Mouse (Mus musculus) gastrocnemius, postnatal 10 days (tissue): ENCODE data around the gene Gabrq. TPM values are rescaled to one million over a fixed set of nuclear protein-coding genes. Genes with fewer than 3 reads are reported as not detected.

Experiments used
- DNase-seq: peaks from one replicate; pipeline ENCODE4 v3.0.0; 2021; ENCODE audit warnings: mixed read lengths
- long read RNA-seq, 2 experiments: library from polyadenylated mRNA; stranded (forward); transcript quantifications; one replicate each; pipeline ENCODE4 v2.0.0; 2021
- total RNA-seq, 2 experiments: library from RNA; stranded (reverse); gene quantifications; 2 replicates each; pipeline ENCODE4 v1.2.3; 2021

Gene Gabrq
- total RNA-seq, result under 1 TPM in 1 of 2 experiments, not detected in 1; 0.12 TPM
- long read RNA-seq, experiment 1, result 0 reads
- long read RNA-seq, experiment 2, result 0 reads

- peak; percentile 19 for DNase-seq
These were observed at the start of gene Gabrq for GRCm38 (mm10) chrX:72824776-72825588. Gene Gabrq, plus strand, starts transcription at chrX:72825178.

- DNase-seq, result no peak
These were observed 36.0 kb upstream of the Gabrq start for GRCm38 (mm10) chrX:72788773-72789557.

- no peak for DNase-seq
These were observed 35.5 kb upstream of the Gabrq start for GRCm38 (mm10) chrX:72789558-72789871.

DNA sequence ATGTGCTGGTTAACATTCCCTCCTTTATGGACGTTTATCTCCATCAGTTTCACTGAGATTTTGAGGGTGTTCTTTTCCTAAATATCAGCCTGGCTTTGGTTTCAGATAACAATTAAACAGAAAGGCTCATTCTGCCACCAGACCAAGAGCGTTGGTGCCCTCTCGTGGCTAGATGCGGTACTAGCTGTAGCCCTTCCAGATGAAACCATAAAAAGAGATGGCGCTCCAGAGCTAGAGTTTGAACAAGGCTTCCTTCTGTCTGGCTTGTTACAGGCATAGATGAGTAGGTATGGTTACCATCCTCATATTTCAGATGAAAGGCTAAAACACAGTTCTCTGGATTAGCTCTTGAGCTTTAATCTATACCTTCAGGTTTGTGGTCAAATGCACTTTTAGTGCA, 5.4 kb upstream of the Gabrq start:
- DNase-seq, result peak; percentile 70

GRCm38 (mm10) chrX:72823310-72823709, 1.7 kb upstream of the Gabrq start:
- no peak for DNase-seq

GRCm38 (mm10) chrX:72825589-72825905, 569 bp downstream of the Gabrq start:
- no peak for DNase-seq

Other genes starting within 250 kb of the Gabrq start
- 1 to 10 TPM; 2.0 to 2.6 TPM for gene Gabra3, start 168.3 kb upstream of the Gabrq start, total RNA-seq
- 10 to 100 TPM; 22.0 to 24.4 TPM for gene Cetn2, start 93.2 kb downstream of the Gabrq start, total RNA-seq
- 1 to 10 TPM; 8.9 to 9.0 TPM for gene Nsdhl, start 93.4 kb downstream of the Gabrq start, total RNA-seq
- 10 to 100 TPM; 12.5 to 15.7 TPM for gene Zfp185, start 162.2 kb downstream of the Gabrq start, total RNA-seq
- not detected for gene Pnma5, start 211.9 kb downstream of the Gabrq start, total RNA-seq
- gene Pnma3, start 239.6 kb downstream of the Gabrq start, total RNA-seq, result under 1 TPM in 1 of 2 experiments, not detected in 1; 0.12 TPM